Mouse (Mus musculus) spleen, adult 2 months (tissue): Measurements from ENCODE around the gene Rnf186.

Experiments used
- CTCF ChIP-seq: fragments of 200-500 bp; IDR thresholded peaks from 2 replicates; pipeline ENCODE4 v1.5.1; 2011; ENCODE audit warnings: mild to moderate bottlenecking, inconsistent platforms; ENCODE audit not compliant: insufficient read depth, insufficient read length, insufficient replicate concordance; ENCODE audit errors: extremely low read depth
- POLR2A ChIP-seq: fragments of 200-500 bp; IDR thresholded peaks from 2 replicates; pipeline ENCODE4 v1.6.1; 2011; ENCODE audit warnings: low read depth, low read length, inconsistent platforms

DNA sequence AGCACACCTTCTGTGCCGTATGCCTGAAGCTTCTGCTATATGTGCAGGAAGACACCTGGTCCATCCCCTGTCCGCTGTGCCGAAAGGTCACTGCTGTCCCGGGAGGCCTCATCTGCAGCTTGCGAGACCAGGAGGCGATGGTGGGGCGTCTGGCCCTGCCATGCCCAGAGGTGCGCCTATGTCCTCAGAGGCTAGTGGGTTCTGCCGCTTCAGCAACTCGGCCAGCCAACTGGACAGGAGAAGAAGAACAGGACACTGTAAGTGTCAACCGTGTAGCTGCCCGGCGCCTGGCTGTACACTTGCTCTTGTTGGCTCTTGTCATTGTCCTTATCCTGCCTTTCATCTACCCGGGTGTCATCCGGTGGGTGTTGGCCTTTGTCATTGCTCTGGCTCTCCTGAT, 573 bp downstream of the Rnf186 start:
- no peak for TF ChIP-seq POLR2A
- TF ChIP-seq CTCF = no peak
